Comparison of ENCODE assay signal across 16 mouse cellular contexts in the genomic region with DNA sequence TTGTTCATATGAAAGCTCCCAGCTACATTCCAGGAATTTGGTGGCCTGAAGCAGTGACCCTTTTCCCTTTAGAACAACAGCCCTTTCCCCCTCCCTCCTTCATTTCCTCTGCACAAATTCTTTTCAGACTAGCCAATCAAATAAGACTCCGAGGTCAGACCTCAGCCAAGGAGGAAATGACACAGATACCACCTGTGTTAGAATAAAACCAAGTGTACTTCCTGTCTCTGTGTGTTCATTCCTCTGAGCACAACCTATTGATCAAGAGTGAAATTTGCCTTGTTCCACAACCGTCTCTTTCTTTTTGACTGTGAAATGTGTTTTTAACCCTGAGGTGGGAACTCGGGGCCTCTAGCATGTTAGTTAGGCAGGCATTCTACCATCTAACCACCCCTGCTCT.
A peak's percentile ranks its signal among the peaks of the same experiment; 100 is the strongest.
DNase-seq lines count a peak whose midpoint lies in the region; ATAC-seq lines count a peak whose summit lies in the region.
"Had no signal": no experiment of that assay in that cellular context is flagged by ENCODE, and none has a peak within 500 bp of the region (broad histone marks: within the 10 kb centered on the region; RNA-seq: fewer than 3 reads in every experiment).

No protein-coding gene starts in this region.

- peak overlapping the region; percentile 29; the same call in 1 of the 2 replicates for H3K27ac ChIP-seq in heart, embryonic 11.5 days (ENCODE audit: low read depth, low read length)
- peak overlapping the region; percentile 37; the same call in 1 of the 2 replicates for H3K27ac ChIP-seq in heart, embryonic 15.5 days
- H3K27ac ChIP-seq in forebrain, embryonic 13.5 days, result no peak overlapping the region
- H3K27ac ChIP-seq: forebrain, embryonic 10.5 days; hindbrain, embryonic 10.5 days had no signal

- no peak overlapping the region for H3K4me3 ChIP-seq in heart, embryonic 11.5 days (ENCODE audit: low read depth, low read length)
- no peak overlapping the region for H3K4me3 ChIP-seq in heart, embryonic 15.5 days
- no peak overlapping the region for H3K4me3 ChIP-seq in forebrain, embryonic 13.5 days
- H3K4me3 ChIP-seq: forebrain, embryonic 10.5 days; hindbrain, embryonic 10.5 days had no signal

- no peak overlapping the region for H3K9ac ChIP-seq in heart, embryonic 11.5 days (ENCODE audit: low read depth, low read length)
- H3K9ac ChIP-seq in heart, embryonic 15.5 days, result no peak overlapping the region
- H3K9ac ChIP-seq in forebrain, embryonic 13.5 days, result no peak overlapping the region

- intact Hi-C loops in heart, postnatal 10 days (cut with DNase I), result no loop called here

- H3K36me3 ChIP-seq in heart, embryonic 11.5 days (ENCODE audit: control insufficient read depth, insufficient read depth, low read length), result no peaks in the 10 kb centered on the region
- no peaks in the 10 kb centered on the region for H3K36me3 ChIP-seq in heart, embryonic 15.5 days
- no peaks in the 10 kb centered on the region for H3K36me3 ChIP-seq in forebrain, embryonic 13.5 days (ENCODE audit: poor library complexity, severe bottlenecking)
- H3K36me3 ChIP-seq: forebrain, embryonic 10.5 days; G1E; hindbrain, embryonic 10.5 days had no signal

- H3K4me1 ChIP-seq in heart, embryonic 11.5 days (ENCODE audit: control insufficient read depth, insufficient read depth, low read length), result no peaks in the 10 kb centered on the region
- no peaks in the 10 kb centered on the region for H3K4me1 ChIP-seq in heart, embryonic 15.5 days (replicated peaks)
- no peaks in the 10 kb centered on the region for H3K4me1 ChIP-seq in forebrain, embryonic 13.5 days
- H3K4me1 ChIP-seq: forebrain, embryonic 10.5 days had no signal

- 56% methylated on average over 3 of the region's 3 CpGs for WGBS in heart, embryonic 11.5 days (ENCODE audit: insufficient replicate concordance)
- WGBS in heart, embryonic 15.5 days, result 44% methylated on average over 3 of the region's 3 CpGs
- WGBS in forebrain, embryonic 13.5 days, result 71% methylated on average over 3 of the region's 3 CpGs

- H3K9me3 ChIP-seq in heart, embryonic 11.5 days (replicated peaks; ENCODE audit: control insufficient read depth, low read length), result no peaks in the 10 kb centered on the region
- no peaks in the 10 kb centered on the region for H3K9me3 ChIP-seq in heart, embryonic 15.5 days (replicated peaks)
- no peaks in the 10 kb centered on the region for H3K9me3 ChIP-seq in forebrain, embryonic 13.5 days (replicated peaks)
- H3K9me3 ChIP-seq: forebrain, embryonic 10.5 days; G1E; hindbrain, embryonic 10.5 days had no signal

- no peaks in the 10 kb centered on the region for H3K27me3 ChIP-seq in heart, embryonic 11.5 days (ENCODE audit: control insufficient read depth, insufficient read depth, low read length)
- H3K27me3 ChIP-seq in heart, embryonic 15.5 days, result no peaks in the 10 kb centered on the region
- H3K27me3 ChIP-seq in forebrain, embryonic 13.5 days, result peaks cover 8% of the 10 kb centered on the region; the same call in 1 of the 2 replicates

- no peak overlapping the region for H3K4me2 ChIP-seq in heart, embryonic 11.5 days
- no peak overlapping the region for H3K4me2 ChIP-seq in heart, embryonic 15.5 days
- no peak overlapping the region for H3K4me2 ChIP-seq in forebrain, embryonic 13.5 days
- H3K4me2 ChIP-seq: liver, embryonic 11.5 days had no signal

- ATAC-seq in heart, embryonic 11.5 days (replicated peaks; ENCODE audit: insufficient number of reproducible peaks, low FRiP score, low TSS enrichment), result no peak
- no peak for ATAC-seq in heart, embryonic 15.5 days (replicated peaks; ENCODE audit: insufficient number of reproducible peaks, insufficient read depth, low FRiP score, low read depth)
- no peak for ATAC-seq in forebrain, embryonic 13.5 days

- no peak for DNase-seq in heart, postnatal 10 days
- peak; percentile 67 for DNase-seq in thymus, postnatal 0 days (ENCODE audit: low spot score)
- no peak for DNase-seq in thymus, postnatal 25 days
- peak; percentile 33 for DNase-seq in thymus, postnatal 14 days
- no peak for DNase-seq in adrenal gland, adult 18-20 months (ENCODE audit: low spot score in 2 of 2)
- DNase-seq: adrenal gland, postnatal 25 days; cerebellum, postnatal 10 days; layer of hippocampus, adult 9-11 months; midbrain, embryonic 14.5 days had no signal

Comparison
In these comparisons a context has a peak if more than half of its experiments do, and no peak if none do; other contexts are left out.
1. DNase-seq: peak in thymus, postnatal 0 days (single experiment) and thymus, postnatal 14 days (single experiment); none in heart, postnatal 10 days (0 of 2), thymus, postnatal 25 days (single experiment) and adrenal gland, adult 18-20 months (0 of 2).